ENCODE assay signal across 24 mouse cellular contexts in the genomic region with DNA sequence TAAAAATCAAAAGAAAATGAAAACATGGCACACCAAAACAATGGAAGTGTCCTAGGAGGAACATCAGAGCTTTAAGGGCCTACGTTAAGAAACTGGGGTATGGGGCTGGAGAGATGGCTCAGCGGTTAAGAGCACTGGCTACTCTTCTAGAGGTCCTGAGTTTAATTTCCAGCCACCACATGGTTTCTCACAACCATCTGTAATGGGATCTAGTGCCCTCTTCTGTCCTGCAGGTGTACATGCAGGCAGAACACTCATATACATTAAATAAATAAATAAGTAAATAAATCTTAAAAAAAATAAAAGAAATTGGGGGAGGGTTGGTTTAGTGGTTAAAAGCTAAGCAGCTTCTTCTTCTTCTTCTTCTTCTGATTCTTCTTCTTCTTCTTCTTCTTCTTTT. TPM values are rescaled to one million over a fixed set of nuclear protein-coding genes. Genes with fewer than 3 reads are reported as not detected.
A peak's percentile ranks its signal among the peaks of the same experiment; 100 is the strongest.
DNase-seq lines count a peak whose midpoint lies in the region; ATAC-seq and TF ChIP-seq lines count a peak whose summit lies in the region.
"Had no signal": no experiment of that assay in that cellular context is flagged by ENCODE, and none has a peak within 500 bp of the region (broad histone marks: within the 10 kb centered on the region; RNA-seq: fewer than 3 reads in every experiment).

No protein-coding gene starts in this region.

- H3K4me2 ChIP-seq in liver, embryonic 14.5 days (ENCODE audit: low read depth), result no peak overlapping the region
- H3K4me2 ChIP-seq: forebrain, embryonic 13.5 days; hindbrain, embryonic 13.5 days; intestine, embryonic 15.5 days had no signal

- no peak overlapping the region for H3K4me3 ChIP-seq in liver, embryonic 14.5 days (ENCODE audit: insufficient read depth in 1 of 2, low read depth in 2 of 2, low read length in 2 of 2)
- H3K4me3 ChIP-seq: forebrain, embryonic 10.5 days; forebrain, embryonic 13.5 days; heart, adult 2 months; heart, embryonic 10.5 days; hindbrain, embryonic 13.5 days; intestine, embryonic 15.5 days had no signal

- no peaks in the 10 kb centered on the region for H3K9me3 ChIP-seq in liver, embryonic 14.5 days (ENCODE audit: control insufficient read depth, low read length)
- H3K9me3 ChIP-seq: forebrain, embryonic 13.5 days; heart, embryonic 10.5 days; hindbrain, embryonic 13.5 days; intestine, embryonic 15.5 days had no signal

- H3K27ac ChIP-seq in liver, embryonic 14.5 days, result no peak overlapping the region
- H3K27ac ChIP-seq: forebrain, embryonic 10.5 days; forebrain, embryonic 13.5 days; heart, adult 2 months; heart, embryonic 10.5 days; hindbrain, embryonic 13.5 days; intestine, embryonic 15.5 days had no signal

- no peak for TF ChIP-seq EP300 in liver, embryonic 14.5 days (IDR thresholded peaks at IDR 0.05; ENCODE audit: low read depth)

- H3K36me3 ChIP-seq in liver, embryonic 14.5 days (replicated peaks; ENCODE audit: control insufficient read depth, insufficient read depth, low read depth), result no peaks in the 10 kb centered on the region
- H3K36me3 ChIP-seq: forebrain, embryonic 10.5 days; heart, embryonic 10.5 days; hindbrain, embryonic 13.5 days; intestine, embryonic 15.5 days had no signal

- 69% methylated on average over 2 of the region's 2 CpGs for WGBS in liver, embryonic 14.5 days (ENCODE audit: insufficient replicate concordance)

- TF ChIP-seq CTCF in liver, embryonic 14.5 days (IDR thresholded peaks at IDR 0.05; ENCODE audit: low read depth), result peak; percentile 21; the same call in 1 of the 2 replicates

- no peaks in the 10 kb centered on the region for H3K4me1 ChIP-seq in liver, embryonic 14.5 days (replicated peaks; ENCODE audit: control insufficient read depth in 2 of 2, insufficient read depth in 2 of 2, low read length in 1 of 2)
- H3K4me1 ChIP-seq: forebrain, embryonic 10.5 days; forebrain, embryonic 13.5 days; heart, embryonic 10.5 days; hindbrain, embryonic 13.5 days; intestine, embryonic 15.5 days had no signal

- no peak overlapping the region for H3K9ac ChIP-seq in liver, embryonic 14.5 days (replicated peaks)
- H3K9ac ChIP-seq: forebrain, embryonic 13.5 days; hindbrain, embryonic 13.5 days; intestine, embryonic 15.5 days had no signal

- H3K27me3 ChIP-seq in liver, embryonic 14.5 days (ENCODE audit: control insufficient read depth, insufficient read depth, low read length), result no peaks in the 10 kb centered on the region; the same call in 1 of the 2 replicates
- H3K27me3 ChIP-seq: forebrain, embryonic 13.5 days; hindbrain, embryonic 13.5 days; intestine, embryonic 15.5 days had no signal

- DNase-seq in liver, embryonic 14.5 days (ENCODE audit: low read depth in 3 of 3, low spot score in 3 of 3), result no peak
- DNase-seq in liver, result no peak
- DNase-seq in 416B (ENCODE audit: low read depth), result peak; percentile 25
- DNase-seq in ES-CJ7 (ENCODE audit: low read depth, low spot score), result peak; percentile 61
- DNase-seq in R1 (ENCODE audit: low read depth, low spot score), result peak; percentile 73
- DNase-seq in cerebellum, postnatal 14 days, result no peak
- no peak for DNase-seq in left cerebral cortex, adult 11 months (ENCODE audit: low spot score)
- DNase-seq in right cerebral cortex, postnatal 36 days (ENCODE audit: low spot score in 2 of 2), result no peak
- DNase-seq: adrenal gland, adult 2 months; adrenal gland, postnatal 14 days; cerebellum, adult 11 months; cerebellum, adult 2 months; cerebellum, postnatal 10 days; gastrocnemius, postnatal 10 days; gastrocnemius, postnatal 36 days; heart, adult 2 months had no signal

- no peak for ATAC-seq in liver, embryonic 14.5 days (ENCODE audit: insufficient read depth)
- ATAC-seq: CD4-positive, CD25-positive, alpha-beta regulatory T cell, adult 4 months; forebrain, embryonic 13.5 days; forebrain, embryonic 16.5 days; hindbrain, embryonic 16.5 days; intestine, embryonic 15.5 days had no signal

RNA-seq across cellular contexts. Expression of a gene that starts 16.8 kb away (rescaled TPM):
- polyA plus RNA-seq in liver, embryonic 14.5 days (2012; rRNA removed), result 977 and 1,014 TPM in 2 replicates
- polyA plus RNA-seq in liver, embryonic 14.5 days (2014; fragmentation: Nextera tagmentation; extraction: Ambion mirVana), result 1,175 and 1,210 TPM in 2 replicates

RNA-seq across cellular contexts. Expression of a gene that starts 20.5 kb away (rescaled TPM):
- 5.2 and 11.6 TPM in 2 replicates for polyA plus RNA-seq in liver, embryonic 14.5 days (2012; rRNA removed)
- 30.7 TPM in 2 replicates for polyA plus RNA-seq in liver, embryonic 14.5 days (2014; fragmentation: Nextera tagmentation; extraction: Ambion mirVana)

RNA-seq across cellular contexts. Expression of a gene that starts 37.4 kb away (rescaled TPM):
- 12.3 and 14.7 TPM in 2 replicates for polyA plus RNA-seq in liver, embryonic 14.5 days (2012; rRNA removed)
- polyA plus RNA-seq in liver, embryonic 14.5 days (2014; fragmentation: Nextera tagmentation; extraction: Ambion mirVana), result 8.5 and 10.0 TPM in 2 replicates

Comparison
In these comparisons a context has a peak if more than half of its experiments do, and no peak if none do; other contexts are left out.
1. DNase-seq: peak in 416B (single experiment), ES-CJ7 (single experiment) and R1 (single experiment); none in liver, embryonic 14.5 days (0 of 3), liver (single experiment), cerebellum, postnatal 14 days (0 of 2), left cerebral cortex, adult 11 months (single experiment) and right cerebral cortex, postnatal 36 days (0 of 2).